Mouse (Mus musculus) liver, postnatal 0 days (tissue): ENCODE measurements around the gene Lgr6.

Experiments used
- CTCF ChIP-seq: sonication (generic); IDR thresholded peaks from 2 replicates; pipeline ENCODE4 v1.5.1; 2016; ENCODE audit warnings: antibody characterized with exemption, low read depth
- EP300 ChIP-seq: IDR thresholded peaks from 2 replicates; pipeline ENCODE4 v1.6.1; 2016; ENCODE audit warnings: antibody characterized with exemption, low read depth, mild to moderate bottlenecking

DNA sequence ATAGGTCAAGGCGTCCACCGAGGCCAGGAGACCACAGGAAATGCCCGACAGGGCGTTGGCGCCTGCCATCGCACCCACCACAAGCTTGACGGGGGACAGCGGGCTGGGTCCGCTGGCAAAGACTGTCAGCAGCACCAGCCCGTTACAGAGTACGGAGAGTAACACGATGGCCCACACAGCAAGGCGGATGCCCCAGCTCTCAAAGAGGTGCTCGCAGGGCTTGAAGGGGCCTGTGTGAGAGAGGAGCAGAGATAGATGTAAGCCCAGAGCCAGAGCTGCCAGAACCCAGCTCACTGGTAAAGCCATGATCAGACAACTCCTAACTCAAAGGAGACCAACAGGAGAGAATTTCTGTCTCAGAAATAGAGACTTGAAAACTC is 117.1 kb downstream of the Lgr6 start:
- TF ChIP-seq CTCF, result no peak
- no peak for TF ChIP-seq EP300
